Mouse (Mus musculus) gonadal fat pad, adult 2 months (tissue): ENCODE data around the gene Cadm4. TPM values are rescaled to one million over a fixed set of nuclear protein-coding genes. Genes with fewer than 3 reads are reported as not detected.
A peak's percentile ranks its signal among the peaks of the same experiment; 100 is the strongest.
"Not testable (repeated sequence)": the region's sequence is repeated elsewhere in the genome, so short reads cannot be mapped to it uniquely, and the experiment has no call there.

Source experiments
- DNase-seq: peaks from one replicate; pipeline ENCODE4 v3.0.0-alpha.2; 2012; ENCODE audit warnings: low read depth
- polyA plus RNA-seq: library from polyadenylated mRNA; depleted of rRNA; stranded (reverse); fragments of >200 nt; gene quantifications from 2 replicates; pipeline ENCODE4 v1.2.3, GENCODE M21; 2012

Gene Cadm4
- polyA plus RNA-seq, 1 experiment = 3.0 TPM

- DNase-seq = no peak
Observed at GRCm38 (mm10) chr7:24501492-24501891, 19.7 kb downstream of the Cadm4 start.

DNA sequence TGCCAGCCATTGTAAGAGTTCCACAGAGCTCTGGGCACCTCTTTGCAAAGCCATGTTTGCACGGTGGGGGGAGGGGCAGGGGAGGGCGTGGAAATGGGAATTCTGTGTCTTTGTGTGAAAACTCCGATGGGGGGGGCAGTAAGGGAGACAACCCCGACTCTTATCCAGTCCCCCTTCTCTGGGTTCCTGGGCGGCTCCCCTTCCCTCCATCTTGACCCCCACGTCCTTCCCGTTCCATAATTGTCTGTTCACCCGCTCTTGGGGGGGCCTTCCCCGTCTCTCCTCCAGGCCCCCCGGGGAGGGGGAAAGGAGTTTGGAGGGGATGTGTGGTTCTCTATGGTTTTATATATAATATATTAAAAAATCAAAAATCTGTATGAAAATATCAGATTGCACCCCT lies 22.2 kb downstream of the Cadm4 start:
- no peak for DNase-seq

GRCm38 (mm10) chr7:24504868-24505267 lies 23.0 kb downstream of the Cadm4 start:
- no peak for DNase-seq

DNA sequence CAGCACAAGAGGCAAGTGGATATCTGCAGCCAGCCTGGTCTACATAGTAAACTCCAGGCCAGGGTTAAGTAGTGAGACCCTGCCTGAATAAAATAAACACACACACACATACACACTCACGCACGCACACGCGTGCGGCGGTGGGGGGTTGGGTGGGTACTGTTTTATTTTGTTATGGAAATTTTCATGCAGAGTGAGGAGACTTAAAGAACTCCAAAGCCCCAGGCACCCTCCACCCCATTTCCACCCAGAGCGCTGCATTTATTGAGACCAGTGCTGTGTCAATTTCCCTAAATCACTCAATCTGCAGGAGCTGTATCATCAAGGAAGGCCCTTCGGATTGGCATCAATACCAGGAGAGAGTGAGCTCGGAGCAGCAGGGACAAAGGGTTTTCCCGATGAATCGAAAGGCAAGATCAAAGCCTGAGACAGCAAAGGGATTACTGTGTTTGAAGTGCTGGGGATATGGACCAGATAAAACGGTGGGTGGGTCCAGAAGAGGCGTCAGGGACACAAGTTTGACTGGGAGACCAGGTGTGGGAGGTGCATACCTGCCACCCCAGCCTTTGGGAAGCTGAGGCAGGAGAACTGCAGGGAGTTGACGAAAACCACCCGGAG lies 23.7 kb downstream of the Cadm4 start:
- DNase-seq = no peak

- DNase-seq = no peak
Observed at GRCm38 (mm10) chr7:24506065-24506459, 24.2 kb downstream of the Cadm4 start.

DNA sequence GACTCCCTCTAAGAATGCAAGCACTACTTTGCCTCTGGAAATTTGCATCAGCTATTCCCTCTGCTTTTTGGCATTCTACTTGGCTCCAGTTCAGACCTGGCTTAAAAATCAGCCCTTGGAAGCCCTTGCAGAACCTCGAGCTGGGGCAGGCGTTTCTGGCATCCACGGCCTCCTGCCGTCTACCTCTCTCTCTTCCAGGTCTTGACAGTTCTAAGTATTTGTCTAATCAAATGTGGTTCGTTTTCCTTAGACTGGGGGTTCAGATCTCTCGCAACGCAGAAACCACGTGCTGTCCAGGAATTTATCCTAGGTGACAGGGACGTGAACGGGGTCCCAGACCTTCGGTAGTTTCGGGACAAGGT lies 24.6 kb downstream of the Cadm4 start:
- DNase-seq = peak; percentile 93

DNA sequence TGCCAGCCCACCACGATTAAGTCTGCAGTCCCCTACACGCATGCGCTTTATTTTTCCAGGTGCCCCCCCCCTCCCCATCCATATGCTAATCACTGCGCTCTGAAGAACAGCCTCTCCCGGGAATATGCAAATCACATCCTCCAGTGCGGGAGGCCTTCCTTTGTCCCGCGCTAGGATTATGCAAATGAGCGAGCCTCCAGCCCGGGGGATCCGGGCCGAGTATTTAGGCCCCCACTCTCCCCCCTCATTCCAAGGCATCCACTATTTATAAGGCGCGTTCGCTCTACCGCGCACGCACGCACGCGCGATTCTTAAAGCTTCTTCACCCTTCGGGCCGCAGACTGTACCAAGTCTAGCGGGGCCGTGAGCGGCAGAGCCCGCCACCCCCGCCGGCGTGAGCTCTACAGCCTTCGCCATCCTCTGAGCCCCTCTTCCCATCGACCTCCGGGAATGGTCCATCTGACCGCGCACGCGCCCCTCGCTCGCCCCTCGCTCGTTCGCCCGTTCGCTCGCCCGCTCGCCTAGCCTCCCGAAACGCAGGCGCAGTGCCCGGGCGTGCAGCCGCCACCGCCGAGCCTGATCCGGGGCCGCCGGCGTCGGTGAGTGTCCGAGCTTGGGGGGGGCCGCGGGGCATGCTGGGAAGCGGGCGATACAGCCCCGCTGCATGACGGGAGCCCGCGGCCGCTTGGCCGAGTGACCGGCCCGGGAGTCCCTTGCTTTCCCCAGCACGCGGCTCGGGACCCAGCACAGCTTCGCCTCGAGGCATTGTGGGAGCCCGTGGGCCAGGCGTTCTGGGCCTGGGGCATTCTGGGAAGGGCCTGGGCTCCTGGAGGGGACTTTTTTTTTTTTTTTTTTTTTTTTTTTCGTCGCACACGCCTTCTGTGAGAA lies 25.3 kb downstream of the Cadm4 start, which contains the start of gene Zfp428:
TSS of gene Zfp428 (plus strand) at position 169 of the 888 bp plus-strand sequence.
- DNase-seq = peak; percentile 61

- DNase-seq = no peak
Observed at GRCm38 (mm10) chr7:24507726-24508114, 25.9 kb downstream of the Cadm4 start.

DNA sequence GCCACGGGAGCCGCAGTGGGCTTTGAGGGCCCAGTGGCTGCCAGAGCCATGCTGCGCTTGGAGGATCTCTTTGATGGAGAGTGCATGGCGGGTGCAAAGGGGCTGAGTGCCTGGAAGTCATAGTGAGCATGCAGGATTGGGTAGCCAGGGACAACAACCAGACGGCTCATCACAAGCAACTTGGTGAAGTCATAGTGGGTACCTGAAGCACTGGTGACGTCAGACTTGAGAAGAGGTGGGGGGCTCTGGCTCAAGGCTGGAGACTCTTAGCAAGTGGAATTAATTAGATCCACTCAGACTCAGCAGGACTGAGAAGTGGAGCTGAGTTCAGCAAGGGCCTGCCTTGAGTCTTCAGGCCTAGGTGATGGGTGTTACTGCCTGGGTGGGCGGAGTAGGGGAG lies 30.5 kb downstream of the Cadm4 start, which contains the start of gene AC161166.1:
TSS of gene AC161166.1 (minus strand) at position 101 of the 400 bp plus-strand sequence.
- no peak for DNase-seq

- DNase-seq = not testable (repeated sequence)
Observed at GRCm38 (mm10) chr7:24516319-24516718, 34.5 kb downstream of the Cadm4 start.

- DNase-seq = no peak
Observed at GRCm38 (mm10) chr7:24517077-24517476, 35.3 kb downstream of the Cadm4 start.

- DNase-seq = no peak
Observed at GRCm38 (mm10) chr7:24517654-24518053, 35.8 kb downstream of the Cadm4 start.

DNA sequence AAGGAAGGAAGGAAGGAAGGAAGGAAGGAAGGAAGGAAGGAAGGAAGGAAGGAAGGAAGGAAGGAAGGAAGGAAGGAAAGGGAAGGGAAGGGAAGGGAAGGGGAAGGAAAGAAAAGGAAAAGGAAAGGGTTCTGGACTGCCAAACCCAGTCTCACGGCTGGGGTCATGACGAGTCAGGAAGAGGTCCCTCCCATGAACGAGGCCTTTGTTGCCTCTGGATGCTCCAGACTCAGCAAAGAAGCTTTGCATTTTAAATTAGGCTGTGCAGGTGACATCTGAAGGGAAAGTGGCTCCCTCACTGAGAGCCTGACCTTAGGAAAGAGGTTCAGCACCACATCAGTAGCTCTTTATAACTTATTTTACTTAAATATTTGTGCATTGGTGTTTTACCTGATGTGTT lies 37.3 kb downstream of the Cadm4 start:
- no peak for DNase-seq

- DNase-seq = not testable (repeated sequence)
Observed at GRCm38 (mm10) chr7:24520054-24520453, 38.2 kb downstream of the Cadm4 start.

- no peak for DNase-seq
Observed at GRCm38 (mm10) chr7:24522805-24523204, 41.0 kb downstream of the Cadm4 start.

DNA sequence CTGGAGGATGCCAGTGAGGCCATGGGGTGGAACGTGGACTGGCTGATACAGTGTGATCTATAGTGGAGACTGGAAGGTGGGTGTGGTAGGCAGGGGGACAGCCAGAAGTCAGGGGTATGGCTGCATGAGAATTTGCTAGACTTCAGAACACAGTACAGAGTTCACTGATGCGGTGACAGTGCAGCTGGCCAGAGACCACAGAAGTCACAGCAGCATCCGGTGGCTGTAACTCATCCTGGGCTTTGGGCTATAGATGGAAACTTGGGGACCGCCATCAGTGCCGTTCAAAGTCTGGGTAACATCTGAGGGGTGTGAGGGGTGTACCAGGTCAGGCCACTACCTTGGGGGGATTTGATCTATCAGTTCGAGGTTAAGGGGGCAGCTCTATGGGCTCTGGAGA lies 41.9 kb downstream of the Cadm4 start:
- no peak for DNase-seq

GRCm38 (mm10) chr7:24524978-24525377 lies 43.2 kb downstream of the Cadm4 start:
- DNase-seq = no peak

DNA sequence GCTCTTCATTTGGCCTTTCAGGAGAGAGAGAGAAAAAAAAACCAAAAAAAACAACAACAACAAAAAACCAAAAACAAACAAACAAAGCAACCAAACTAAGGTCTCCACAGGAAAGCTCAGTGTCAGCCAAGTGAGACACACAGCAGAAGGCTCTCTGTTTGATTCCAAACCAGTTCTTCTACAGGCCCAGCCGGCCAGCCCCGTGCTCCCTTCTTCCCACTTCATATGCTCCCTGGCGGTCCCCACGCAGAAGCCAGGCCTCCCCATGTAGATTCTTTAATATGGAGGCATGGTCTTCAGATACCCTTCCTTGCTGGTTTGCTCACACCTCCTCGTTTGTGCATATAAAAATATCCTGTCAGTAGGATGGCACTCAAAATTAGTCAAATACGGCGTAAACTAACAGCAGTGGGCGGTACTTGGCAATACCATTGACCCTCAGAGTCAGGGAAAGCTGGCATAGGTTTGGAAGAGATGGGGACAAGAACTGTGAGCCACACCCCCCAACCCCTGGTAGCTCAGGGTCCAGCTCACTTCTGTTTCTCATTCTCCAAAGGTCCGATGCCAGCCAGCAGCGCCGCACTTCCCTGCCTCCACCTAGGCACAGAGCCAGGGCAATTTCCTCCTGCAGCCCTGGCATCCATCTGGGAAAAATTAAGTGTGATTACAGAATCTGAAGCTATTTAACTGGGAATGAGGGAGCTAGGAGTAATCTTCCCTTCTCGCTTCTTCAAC lies 44.0 kb downstream of the Cadm4 start:
- DNase-seq = no peak

GRCm38 (mm10) chr7:24528861-24529260 lies 47.0 kb downstream of the Cadm4 start:
- no peak for DNase-seq

- DNase-seq = no peak
Observed at GRCm38 (mm10) chr7:24529580-24529979, 47.8 kb downstream of the Cadm4 start.

GRCm38 (mm10) chr7:24530062-24530931 lies 48.5 kb downstream of the Cadm4 start, which contains the start of gene Irgq:
Irgq (plus strand) TSS chr7:24530689.
- peak; percentile 99 for DNase-seq
